Mouse (Mus musculus) embryonic fibroblast, embryonic 13.5 days (primary cell): ENCODE measurements around the gene Slc9a3r2.

Experiments used
- CTCF ChIP-seq: IDR thresholded peaks from 2 replicates; pipeline ENCODE4 v1.5.1; 2011; ENCODE audit warnings: mild to moderate bottlenecking, control low read depth, low read length, moderate library complexity, borderline replicate concordance; ENCODE audit not compliant: insufficient read depth
- POLR2A ChIP-seq: IDR thresholded peaks from 2 replicates; pipeline ENCODE4 v1.6.1; 2011; ENCODE audit warnings: low read depth, mild to moderate bottlenecking, control low read depth, low read length, moderate library complexity

GRCm38 (mm10) chr17:24674277-24674676 lies 24.1 kb upstream of the Slc9a3r2 start:
- TF ChIP-seq CTCF (no peak), POLR2A (no peak)
